Mouse (Mus musculus) heart, embryonic 15.5 days (tissue): Measurements from ENCODE around the gene Txnrd2. TPM values are rescaled to one million over a fixed set of nuclear protein-coding genes. Genes with fewer than 3 reads are reported as not detected.
A peak's percentile ranks its signal among the peaks of the same experiment; 100 is the strongest.

Experiments
- ATAC-seq: fragments of 200-750 bp; cut with Nextera tagmentation; replicated peaks from 2 replicates; pipeline ENCODE4 v1.8.0; 2017; ENCODE audit warnings: low read depth, moderate TSS enrichment; ENCODE audit not compliant: insufficient number of reproducible peaks, insufficient read depth, low FRiP score
- H3K27ac ChIP-seq: fragments of 300-500 bp; sonication (generic); 2 replicates; pipeline ENCODE4 v1.5.1; 2015; ENCODE audit warnings: mild to moderate bottlenecking, inconsistent platforms
- H3K27me3 ChIP-seq: fragments of 300-500 bp; sonication (generic); 2 replicates; pipeline ENCODE4 v1.6.1; 2015; ENCODE audit warnings: inconsistent platforms
- H3K36me3 ChIP-seq: fragments of 300-500 bp; sonication (generic); 2 replicates; pipeline ENCODE4 v1.6.1; 2015; ENCODE audit warnings: mild to moderate bottlenecking, inconsistent platforms
- H3K4me1 ChIP-seq: fragments of 300-500 bp; sonication (generic); replicated peaks from 2 replicates; pipeline ENCODE4 v1.6.1; 2015; ENCODE audit warnings: inconsistent platforms
- H3K4me2 ChIP-seq: fragments of 300-500 bp; sonication (generic); 2 replicates; pipeline ENCODE4 v1.6.1; 2015; ENCODE audit warnings: inconsistent platforms, mild to moderate bottlenecking, moderate library complexity
- H3K4me3 ChIP-seq: fragments of 300-500 bp; sonication (generic); 2 replicates; pipeline ENCODE4 v1.5.1; 2015; ENCODE audit warnings: mild to moderate bottlenecking, inconsistent platforms
- H3K9ac ChIP-seq: fragments of 300-500 bp; sonication (generic); 2 replicates; pipeline ENCODE4 v1.6.1; 2015; ENCODE audit warnings: mild to moderate bottlenecking, inconsistent platforms
- H3K9me3 ChIP-seq: fragments of 300-500 bp; sonication (generic); replicated peaks from 2 replicates; pipeline ENCODE4 v1.6.1; 2016; ENCODE audit warnings: inconsistent platforms
- WGBS: fragments of 180-500 bp; shearing (Covaris S2); methylation state at CpG from one replicate; pipeline ENCODE4 v1.1.7; 2015; ENCODE audit warnings: mixed read lengths; 5-methylcytosine and 5-hydroxymethylcytosine counted together
- polyA plus RNA-seq: library from polyadenylated mRNA; unstranded; fragments of >200 nt; fragmentation: Nextera tagmentation; extraction: Ambion mirVana; gene quantifications from 2 replicates; pipeline ENCODE4 v1.2.1, GENCODE M21; 2015

Gene Txnrd2
- polyA plus RNA-seq, 1 experiment from 2014 or later, result 37.7 TPM

- peak overlapping the region; percentile 84 for H3K27ac ChIP-seq
- ATAC-seq, result peak; percentile 71
- no peak overlapping the region for H3K9ac ChIP-seq
- peaks cover 46% of the 10 kb centered on the region for H3K36me3 ChIP-seq
- no peaks in the 10 kb centered on the region for H3K27me3 ChIP-seq
- 29% methylated on average over 7 of the region's 7 CpGs for WGBS
- H3K4me2 ChIP-seq, result no peak overlapping the region
- H3K4me1 ChIP-seq, result peaks cover 45% of the 10 kb centered on the region
- H3K4me3 ChIP-seq, result no peak overlapping the region
- no peaks in the 10 kb centered on the region for H3K9me3 ChIP-seq
Observed at GRCm38 (mm10) chr16:18407912-18408311, 18.3 kb upstream of the Txnrd2 start.

- H3K36me3 ChIP-seq, result peaks cover 40% of the 10 kb centered on the region
Observed at GRCm38 (mm10) chr16:18409776-18410175, 16.4 kb upstream of the Txnrd2 start.

GRCm38 (mm10) chr16:18410418-18410817 is 15.8 kb upstream of the Txnrd2 start:
- no peak overlapping the region for H3K4me2 ChIP-seq
- peaks cover 42% of the 10 kb centered on the region for H3K4me1 ChIP-seq
- H3K9ac ChIP-seq, result no peak overlapping the region
- peaks cover 41% of the 10 kb centered on the region for H3K36me3 ChIP-seq
- no peak overlapping the region for H3K4me3 ChIP-seq
- H3K27me3 ChIP-seq, result no peaks in the 10 kb centered on the region
- 90% methylated on average over 5 of the region's 5 CpGs for WGBS
- no peak overlapping the region for H3K27ac ChIP-seq
- H3K9me3 ChIP-seq, result no peaks in the 10 kb centered on the region
- ATAC-seq, result no peak

More at GRCm38 (mm10) chr16:18409776-18410175, 16.4 kb upstream of the Txnrd2 start:
- H3K27ac ChIP-seq, result no peak overlapping the region
- peaks cover 45% of the 10 kb centered on the region for H3K4me1 ChIP-seq
- no peak for ATAC-seq
- no peak overlapping the region for H3K4me3 ChIP-seq
- H3K9ac ChIP-seq, result no peak overlapping the region
- H3K4me2 ChIP-seq, result no peak overlapping the region
- no peaks in the 10 kb centered on the region for H3K27me3 ChIP-seq
- H3K9me3 ChIP-seq, result no peaks in the 10 kb centered on the region
- WGBS, result 81% methylated on average over 4 of the region's 4 CpGs

GRCm38 (mm10) chr16:18411026-18411649 is 15.0 kb upstream of the Txnrd2 start:
- H3K4me3 ChIP-seq, result no peak overlapping the region
- H3K36me3 ChIP-seq, result peaks cover 40% of the 10 kb centered on the region
- no peak overlapping the region for H3K27ac ChIP-seq
- H3K9ac ChIP-seq, result no peak overlapping the region
- H3K4me1 ChIP-seq, result peaks cover 38% of the 10 kb centered on the region
- no peaks in the 10 kb centered on the region for H3K27me3 ChIP-seq
- H3K4me2 ChIP-seq, result no peak overlapping the region
- no peak for ATAC-seq
- WGBS, result 86% methylated on average over 13 of the region's 13 CpGs
- no peaks in the 10 kb centered on the region for H3K9me3 ChIP-seq

DNA sequence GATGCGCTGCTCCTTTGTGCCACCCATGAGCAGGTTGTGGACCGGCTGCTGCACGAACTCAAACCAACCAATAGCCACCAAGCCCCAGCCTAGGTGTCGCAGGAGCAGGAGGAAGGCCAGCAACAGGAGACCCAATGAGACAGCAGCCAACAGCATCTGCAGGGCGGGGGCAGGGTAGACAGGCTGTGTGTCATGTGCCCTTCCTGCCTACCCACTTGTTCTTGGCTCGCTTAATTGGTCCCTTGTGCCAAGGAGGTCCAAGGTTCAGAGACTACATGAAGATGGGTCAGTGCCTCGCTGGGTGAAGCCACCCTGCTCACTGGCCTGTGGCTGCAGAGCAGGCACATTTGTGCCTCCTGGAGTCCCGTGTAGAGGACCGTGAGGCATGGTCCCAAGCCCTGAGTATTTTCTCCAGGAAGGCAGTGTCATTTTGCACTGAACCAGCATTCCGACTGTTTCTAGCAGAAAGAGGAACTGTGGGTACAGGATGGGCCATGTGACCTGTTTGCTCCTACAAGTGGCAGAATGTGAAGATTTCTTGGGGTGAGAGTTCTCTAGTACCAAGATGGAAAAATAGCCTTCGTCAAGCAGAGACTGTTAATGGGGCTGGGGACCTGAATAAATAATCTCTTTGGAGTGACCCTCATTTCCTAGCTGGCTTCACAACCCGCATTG is 14.2 kb upstream of the Txnrd2 start:
- H3K4me1 ChIP-seq, result peaks cover 39% of the 10 kb centered on the region
- WGBS, result 81% methylated on average over 12 of the region's 12 CpGs
- ATAC-seq, result no peak
- H3K4me3 ChIP-seq, result no peak overlapping the region
- H3K27ac ChIP-seq, result no peak overlapping the region
- no peaks in the 10 kb centered on the region for H3K9me3 ChIP-seq
- H3K9ac ChIP-seq, result no peak overlapping the region
- H3K4me2 ChIP-seq, result no peak overlapping the region
- no peaks in the 10 kb centered on the region for H3K27me3 ChIP-seq
- peaks cover 37% of the 10 kb centered on the region for H3K36me3 ChIP-seq

DNA sequence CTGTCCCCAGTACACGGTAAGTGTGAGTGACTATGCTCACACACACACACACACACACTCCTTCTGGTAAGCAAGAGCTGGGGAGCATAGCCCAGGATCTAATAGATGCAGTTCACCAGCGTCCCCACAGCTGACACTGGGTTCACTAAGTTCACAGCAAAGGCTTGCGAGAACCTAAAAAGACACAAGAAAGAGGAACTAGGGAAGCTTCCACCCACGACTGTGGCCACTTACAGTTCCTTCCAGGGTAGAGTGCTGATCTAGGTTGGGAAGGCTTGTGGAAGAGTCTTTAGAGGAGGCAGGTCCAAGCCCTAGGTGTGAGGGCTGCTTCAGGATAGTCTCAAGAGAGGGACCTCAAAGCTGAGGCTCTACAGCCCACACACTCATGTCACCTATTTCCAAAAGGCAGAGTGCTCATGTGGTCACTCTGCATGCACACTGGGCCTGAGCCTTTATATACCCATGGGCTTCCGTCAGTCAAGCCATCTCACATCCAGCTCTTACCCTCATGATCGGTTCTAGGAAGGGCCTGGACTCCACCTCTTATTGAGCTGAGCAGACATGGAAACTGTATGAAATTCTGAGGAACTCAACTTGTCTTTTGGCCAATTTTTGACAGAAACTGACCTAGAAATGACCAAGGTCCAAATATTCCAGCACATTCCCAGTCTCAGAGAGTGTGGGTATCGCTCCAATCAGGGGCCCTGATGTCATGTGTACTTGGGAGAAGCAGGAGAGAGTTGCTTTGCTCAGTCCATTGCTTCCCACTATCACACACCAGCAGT is 13.0 kb upstream of the Txnrd2 start:
- 86% methylated on average over 7 of the region's 7 CpGs for WGBS
- peaks cover 36% of the 10 kb centered on the region for H3K36me3 ChIP-seq

GRCm38 (mm10) chr16:18416094-18416761 is 10.0 kb upstream of the Txnrd2 start:
- peaks cover 23% of the 10 kb centered on the region for H3K4me1 ChIP-seq
- H3K36me3 ChIP-seq, result peaks cover 17% of the 10 kb centered on the region
- WGBS, result 54% methylated on average over 18 of the region's 18 CpGs
- no peak overlapping the region for H3K4me3 ChIP-seq
- H3K27me3 ChIP-seq, result no peaks in the 10 kb centered on the region
- peak; percentile 11; the same call in 1 of the 2 replicates for ATAC-seq
- no peak overlapping the region for H3K9ac ChIP-seq
- no peaks in the 10 kb centered on the region for H3K9me3 ChIP-seq
- H3K27ac ChIP-seq, result peak overlapping the region; percentile 76
- no peak overlapping the region for H3K4me2 ChIP-seq

More for the DNA sequence above, 13.0 kb upstream of the Txnrd2 start:
- Histone ChIP-seq H3K9me3 (no peaks in the 10 kb centered on the region), H3K27ac (no peak overlapping the region), H3K4me3 (no peak overlapping the region), H3K9ac (no peak overlapping the region), H3K4me1 (peaks cover 29% of the 10 kb centered on the region), H3K27me3 (no peaks in the 10 kb centered on the region), H3K4me2 (no peak overlapping the region)
- no peak for ATAC-seq

GRCm38 (mm10) chr16:18416837-18417236 is 9.3 kb upstream of the Txnrd2 start:
- peak; percentile 32; the same call in 1 of the 2 replicates for ATAC-seq
- H3K27ac ChIP-seq, result peak overlapping the region; percentile 76
- no peaks in the 10 kb centered on the region for H3K9me3 ChIP-seq
- H3K9ac ChIP-seq, result no peak overlapping the region
- no peaks in the 10 kb centered on the region for H3K27me3 ChIP-seq
- peaks cover 18% of the 10 kb centered on the region for H3K4me1 ChIP-seq
- peaks cover 18% of the 10 kb centered on the region for H3K36me3 ChIP-seq
- no peak overlapping the region for H3K4me2 ChIP-seq
- WGBS, result 80% methylated on average over 3 of the region's 3 CpGs
- no peak overlapping the region for H3K4me3 ChIP-seq

GRCm38 (mm10) chr16:18417491-18417890 is 8.7 kb upstream of the Txnrd2 start:
- H3K9ac ChIP-seq, result no peak overlapping the region
- ATAC-seq, result no peak
- peaks cover 25% of the 10 kb centered on the region for H3K36me3 ChIP-seq
- H3K4me2 ChIP-seq, result no peak overlapping the region
- no peak overlapping the region for H3K4me3 ChIP-seq
- no peaks in the 10 kb centered on the region for H3K27me3 ChIP-seq
- peaks cover 14% of the 10 kb centered on the region for H3K4me1 ChIP-seq
- no peaks in the 10 kb centered on the region for H3K9me3 ChIP-seq
- no peak overlapping the region for H3K27ac ChIP-seq
- WGBS, result 90% methylated on average over 5 of the region's 5 CpGs

GRCm38 (mm10) chr16:18418756-18419602 is 7.2 kb upstream of the Txnrd2 start:
- no peak overlapping the region for H3K9ac ChIP-seq
- no peak overlapping the region for H3K4me3 ChIP-seq
- H3K9me3 ChIP-seq, result no peaks in the 10 kb centered on the region
- no peak overlapping the region for H3K27ac ChIP-seq
- ATAC-seq, result no peak
- peaks cover 21% of the 10 kb centered on the region for H3K4me1 ChIP-seq
- H3K4me2 ChIP-seq, result no peak overlapping the region
- peaks cover 21% of the 10 kb centered on the region; the same call in 1 of the 2 replicates for H3K36me3 ChIP-seq
- no peaks in the 10 kb centered on the region for H3K27me3 ChIP-seq
- WGBS, result 86% methylated on average over 4 of the region's 4 CpGs
